Mouse (Mus musculus) CD4-positive, CD25-positive, alpha-beta regulatory T cell, adult 2 months (primary cell): ENCODE results near the gene Aaed1.

Experiments used
- DNase-seq: peaks from one replicate; pipeline ENCODE4 v3.0.0-alpha.2; 2012; ENCODE audit warnings: low read depth, low spot score

Aaed1 gene

DNA sequence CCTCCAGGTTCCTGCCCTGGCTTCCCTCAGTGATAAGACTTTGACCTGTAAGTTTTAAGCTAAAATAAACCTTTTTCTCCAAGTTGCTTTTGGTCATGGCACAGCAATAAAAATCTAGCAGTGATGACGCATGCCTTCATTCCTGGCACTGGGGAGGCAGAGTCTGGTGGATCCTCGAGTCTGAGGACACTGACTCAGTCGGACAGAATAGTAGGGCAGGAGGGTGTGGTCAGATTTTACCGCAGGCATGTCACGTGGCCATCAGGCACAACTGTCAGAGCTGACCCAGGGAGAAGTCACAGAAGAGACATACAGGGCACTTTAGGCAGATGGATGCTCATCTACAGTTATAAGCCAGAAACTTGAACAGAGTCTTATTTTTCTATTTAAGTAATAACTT is 60.4 kb downstream of the Aaed1 start:
- peak; percentile 27 for DNase-seq

- peak; percentile 78 for DNase-seq
These were observed 62.1 kb downstream of the Aaed1 start for GRCm38 (mm10) chr13:64250363-64250762.

DNA sequence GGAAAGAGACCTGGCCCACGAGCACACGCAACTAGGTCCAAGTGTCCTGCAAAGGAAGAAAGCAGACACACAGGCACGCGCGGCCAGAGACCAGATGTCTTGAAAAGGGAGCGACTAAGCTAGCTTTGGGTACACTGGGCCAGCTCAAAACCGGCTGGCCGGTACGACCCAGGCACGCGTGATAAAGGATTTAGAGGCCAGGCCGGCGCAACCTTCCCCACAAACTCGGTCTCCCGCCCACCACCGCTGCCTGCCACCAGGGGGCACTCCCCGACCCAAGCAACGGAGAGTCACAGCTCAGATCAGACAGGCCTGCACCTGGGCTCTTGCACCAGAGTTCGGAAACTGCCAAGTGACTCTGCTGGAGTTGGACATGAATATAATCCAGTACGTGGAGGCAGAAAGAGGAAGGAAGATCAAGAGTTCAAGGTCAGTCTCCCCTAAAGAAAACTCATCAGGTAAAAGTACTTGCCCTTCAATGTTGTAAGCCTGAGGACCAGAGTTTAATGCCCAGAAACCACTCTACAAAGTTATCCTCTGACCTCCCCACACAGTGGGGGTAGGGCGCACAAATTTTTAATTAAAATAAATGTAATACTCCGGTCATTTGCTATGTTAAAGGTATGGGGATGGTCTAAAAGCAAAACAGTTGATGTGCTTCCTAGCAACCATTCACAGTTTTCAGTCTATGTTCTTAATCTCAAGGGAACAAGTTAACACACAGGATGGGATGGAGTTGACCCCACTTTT is 63.6 kb downstream of the Aaed1 start:
- DNase-seq, result peak; percentile 92

- peak; percentile 80 for DNase-seq
These were observed 64.2 kb downstream of the Aaed1 start for GRCm38 (mm10) chr13:64248161-64248774.

GRCm38 (mm10) chr13:64246106-64246505 is 66.4 kb downstream of the Aaed1 start:
- DNase-seq, result no peak

DNA sequence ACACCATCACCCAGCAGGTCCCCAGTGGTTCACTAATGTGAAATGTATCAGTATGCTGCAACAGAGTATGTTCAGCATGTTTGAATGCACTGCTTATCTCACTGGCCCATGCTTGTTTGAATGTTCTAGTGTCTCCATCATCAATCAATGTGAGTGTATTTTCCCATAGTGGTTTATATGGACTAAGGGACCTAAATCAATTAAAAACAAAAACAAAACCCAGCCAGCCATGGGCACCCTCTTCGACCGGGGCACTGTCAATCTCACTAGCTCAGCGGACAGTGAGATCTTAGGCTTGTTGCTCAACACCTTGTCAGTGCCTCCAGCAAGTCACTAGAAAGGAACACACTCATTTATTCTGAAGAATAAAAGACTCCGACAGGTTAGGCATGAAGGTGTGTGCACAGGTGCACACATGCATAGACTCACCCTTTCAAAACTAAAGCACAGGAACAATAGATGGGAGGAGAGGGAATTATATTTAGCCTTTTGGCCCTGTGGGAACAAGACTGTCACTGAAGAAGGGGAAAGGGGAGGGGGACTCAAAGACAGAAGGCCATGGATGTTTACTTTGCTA is 67.7 kb downstream of the Aaed1 start:
- DNase-seq, result no peak

- no peak for DNase-seq
These were observed 69.8 kb downstream of the Aaed1 start for GRCm38 (mm10) chr13:64242721-64243120.

GRCm38 (mm10) chr13:64240626-64241025 is 71.9 kb downstream of the Aaed1 start:
- DNase-seq, result peak; percentile 27

GRCm38 (mm10) chr13:64237681-64238157 is 74.8 kb downstream of the Aaed1 start:
- DNase-seq, result no peak

DNA sequence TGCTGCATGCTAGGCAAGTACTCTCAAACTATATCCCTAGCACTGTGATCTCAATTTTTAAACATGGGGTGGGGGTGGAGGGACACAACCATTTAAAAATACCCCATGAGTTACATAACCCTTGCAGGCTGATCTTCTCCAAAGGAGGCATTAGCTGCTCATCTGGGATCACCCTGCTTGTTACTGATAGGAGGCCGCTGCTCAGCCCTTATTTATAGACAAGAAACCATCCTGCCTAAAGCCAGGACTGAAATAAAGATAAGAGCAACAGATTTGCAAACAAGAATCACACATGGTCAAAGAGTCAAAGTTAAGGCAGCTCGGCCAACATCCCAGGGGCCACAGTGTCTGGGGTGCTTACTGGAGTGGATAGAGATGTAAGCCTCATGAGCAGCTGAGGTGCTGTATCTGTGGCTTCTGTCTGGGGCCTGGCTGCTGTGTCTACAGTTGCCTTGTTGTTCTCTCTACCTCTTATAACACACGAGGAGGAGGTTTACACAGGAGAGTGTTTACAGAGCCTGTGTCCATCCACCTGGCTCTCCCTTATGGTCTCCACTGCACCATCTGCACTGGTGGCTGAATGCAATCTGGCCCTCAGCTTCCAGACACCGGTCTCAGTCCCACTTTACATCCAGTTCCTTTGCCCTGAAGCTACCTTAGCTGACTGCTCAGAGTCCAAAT is 75.4 kb downstream of the Aaed1 start:
- DNase-seq, result no peak

GRCm38 (mm10) chr13:64235777-64236176 is 76.7 kb downstream of the Aaed1 start:
- no peak for DNase-seq

- no peak for DNase-seq
These were observed 77.3 kb downstream of the Aaed1 start for GRCm38 (mm10) chr13:64235062-64235715.

- DNase-seq, result no peak
These were observed 79.4 kb downstream of the Aaed1 start for GRCm38 (mm10) chr13:64233139-64233538.

- no peak for DNase-seq
These were observed 85.8 kb downstream of the Aaed1 start for GRCm38 (mm10) chr13:64226725-64227124.

DNA sequence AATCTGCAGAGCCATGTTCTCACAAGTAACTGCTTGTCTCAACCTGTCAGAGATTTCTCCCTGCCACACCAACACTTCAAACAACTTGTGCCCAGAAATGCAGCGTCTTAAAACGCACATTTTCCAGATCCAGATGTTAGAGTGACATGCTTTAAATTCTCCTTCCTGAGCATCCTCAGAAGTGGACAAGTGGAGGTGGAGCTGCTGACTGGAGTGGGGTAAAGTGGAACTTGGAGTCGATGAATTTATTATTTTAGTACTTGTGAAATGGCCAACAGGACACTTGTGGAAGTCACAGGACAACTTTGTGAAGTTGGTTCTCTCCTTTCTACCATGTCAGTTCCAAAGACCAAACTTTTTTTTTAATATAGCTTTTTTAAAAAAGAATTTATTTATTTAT is 86.8 kb downstream of the Aaed1 start:
- DNase-seq, result no peak
